Mouse (Mus musculus) forebrain, embryonic 11.5 days (tissue): Measurements from ENCODE around the gene Olfr1006. TPM values are rescaled to one million over a fixed set of nuclear protein-coding genes. Genes with fewer than 3 reads are reported as not detected.
"Not testable (repeated sequence)": the region's sequence is repeated elsewhere in the genome, so short reads cannot be mapped to it uniquely, and the experiment has no call there.

Experiments
- ATAC-seq: fragments of 200-750 bp; cut with Nextera tagmentation; replicated peaks from 2 replicates; pipeline ENCODE4 v1.8.0; 2017; ENCODE audit warnings: moderate TSS enrichment; ENCODE audit not compliant: low FRiP score
- DNase-seq: peaks from one replicate; pipeline ENCODE4 v3.0.0-alpha.2; 2017; ENCODE audit warnings: low spot score
- H3K27ac ChIP-seq: fragments of 300-500 bp; sonication (generic); 2 replicates; pipeline ENCODE4 v1.5.1; 2014; ENCODE audit warnings: low read depth, low read length
- H3K27me3 ChIP-seq: fragments of 300-500 bp; sonication (generic); 2 replicates; pipeline ENCODE4 v1.6.1; 2014; ENCODE audit warnings: mild to moderate bottlenecking, low read length, mixed read lengths; ENCODE audit not compliant: control insufficient read depth, insufficient read depth
- H3K36me3 ChIP-seq: fragments of 300-500 bp; sonication (generic); 2 replicates; pipeline ENCODE4 v1.6.1; 2014; ENCODE audit warnings: mild to moderate bottlenecking, low read length, moderate library complexity, mixed read lengths; ENCODE audit not compliant: control insufficient read depth, insufficient read depth
- H3K4me1 ChIP-seq: fragments of 300-500 bp; sonication (generic); replicated peaks from 2 replicates; pipeline ENCODE4 v1.6.1; 2014; ENCODE audit warnings: low read length, mixed read lengths; ENCODE audit not compliant: control insufficient read depth, insufficient read depth
- H3K4me2 ChIP-seq: fragments of 300-500 bp; sonication (generic); 2 replicates; pipeline ENCODE4 v1.6.1; 2014; ENCODE audit warnings: low read depth, mild to moderate bottlenecking, low read length, moderate library complexity, mixed read lengths; ENCODE audit not compliant: severe bottlenecking
- H3K4me3 ChIP-seq: fragments of 300-500 bp; sonication (generic); 2 replicates; pipeline ENCODE4 v1.5.1; 2014; ENCODE audit warnings: low read depth, low read length
- H3K9ac ChIP-seq: fragments of 300-500 bp; sonication (generic); 2 replicates; pipeline ENCODE4 v1.6.1; 2014; ENCODE audit warnings: low read length
- H3K9me3 ChIP-seq: fragments of 300-500 bp; sonication (generic); 2 replicates; pipeline ENCODE4 v1.6.1; 2016; ENCODE audit warnings: low read length, mixed read lengths; ENCODE audit not compliant: control insufficient read depth
- WGBS: fragments of 180-500 bp; shearing (Covaris S2); extraction: QIAGEN DNeasy Blood & Tissue Kit; methylation state at CpG from one replicate; pipeline ENCODE4 v1.1.7; 2014; 5-methylcytosine and 5-hydroxymethylcytosine counted together
- polyA plus RNA-seq: library from polyadenylated mRNA; unstranded; fragments of >200 nt; fragmentation: Nextera tagmentation; extraction: Ambion mirVana; gene quantifications from 2 replicates; pipeline ENCODE4 v1.2.1, GENCODE M21; 2014

Olfr1006 gene
- not detected in 2 replicates for polyA plus RNA-seq

DNA sequence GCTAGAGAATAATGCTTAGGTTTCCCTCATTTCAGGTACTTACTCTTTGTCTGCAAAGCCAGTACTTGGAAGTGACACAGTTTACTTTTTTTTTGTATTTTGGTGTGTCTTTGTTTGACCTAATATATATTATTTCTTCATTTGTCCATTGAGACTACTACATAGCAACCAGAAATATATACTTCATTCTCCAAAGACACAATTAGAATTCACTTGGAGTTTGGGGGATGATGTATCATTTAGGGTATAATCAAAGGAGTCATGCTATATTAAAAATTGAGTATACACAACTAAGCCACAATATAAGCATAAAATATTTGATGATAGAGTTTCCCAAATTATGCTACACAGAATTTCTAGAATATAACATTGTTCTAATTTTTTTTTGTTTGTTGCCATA is at the start of gene Olfr1006:
TSS of gene Olfr1006 (minus strand) at position 101 of the 400 bp plus-strand sequence.
- no peak for DNase-seq
- no peak for ATAC-seq

DNA sequence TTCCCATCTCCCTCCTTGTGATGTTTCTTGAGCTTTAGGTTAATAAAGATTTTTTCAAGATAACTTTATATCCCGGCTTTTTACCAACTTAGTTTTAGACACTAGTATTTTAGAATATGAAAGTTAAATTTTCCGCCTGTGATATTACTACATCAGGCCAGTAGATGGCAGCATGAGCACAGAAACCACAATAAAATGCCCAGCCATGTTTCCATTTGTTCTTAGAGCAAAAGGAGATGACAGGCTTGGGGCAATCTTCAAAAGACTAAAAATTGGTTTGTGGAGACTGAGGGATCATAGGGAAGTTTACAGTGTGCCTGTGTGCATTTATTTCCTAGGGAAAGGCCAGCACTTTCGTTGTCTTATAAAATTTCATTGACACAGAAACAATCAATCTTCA is 47.2 kb upstream of the Olfr1006 start:
- 24% methylated on average over 3 of the region's 3 CpGs for WGBS
- ATAC-seq (peak; percentile 69; the same call in 1 of the 2 replicates), DNase-seq (no peak)
- no peak overlapping the region for H3K27ac ChIP-seq
- no peak overlapping the region for H3K9ac ChIP-seq
- no peaks in the 10 kb centered on the region for H3K27me3 ChIP-seq
- no peaks in the 10 kb centered on the region for H3K36me3 ChIP-seq
- H3K4me2 ChIP-seq, result no peak overlapping the region
- H3K9me3 ChIP-seq, result no peaks in the 10 kb centered on the region
- H3K4me3 ChIP-seq, result no peak overlapping the region
- H3K4me1 ChIP-seq, result no peaks in the 10 kb centered on the region

More for the DNA sequence above, at the start of gene Olfr1006:
- no peak within 1 kb of the TSS for H3K9ac ChIP-seq
- H3K4me1 ChIP-seq, result no peaks in the 10 kb centered on the region
- H3K27ac ChIP-seq, result no peak within 1 kb of the TSS
- no peaks in the 10 kb centered on the region for H3K36me3 ChIP-seq
- H3K4me3 ChIP-seq, result no peak within 1 kb of the TSS
- H3K9me3 ChIP-seq, result no peaks in the 10 kb centered on the region
- H3K4me2 ChIP-seq, result no peak within 1 kb of the TSS
- H3K27me3 ChIP-seq, result no peaks in the 10 kb centered on the region

DNA sequence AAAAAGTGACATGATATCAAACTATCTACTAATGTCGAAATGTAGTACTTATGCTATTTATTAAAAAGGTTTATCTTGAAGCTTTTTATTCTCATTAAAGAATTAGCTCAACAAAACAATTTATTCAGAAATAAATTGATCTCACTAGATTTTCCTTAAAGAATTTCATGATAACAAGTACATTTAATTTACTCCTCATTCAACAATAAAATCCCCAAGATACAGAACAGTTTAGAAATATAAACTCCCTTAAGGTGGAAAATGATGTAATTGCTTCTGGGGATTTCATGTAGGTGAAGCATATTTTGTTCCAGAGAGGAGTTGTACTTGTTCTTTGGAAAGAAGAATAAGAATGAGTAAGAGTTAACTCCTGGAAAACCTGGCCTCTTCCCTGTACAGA is 36.6 kb upstream of the Olfr1006 start, which contains the start of gene Olfr1009:
TSS of gene Olfr1009 (plus strand) at position 301 of the 400 bp plus-strand sequence.
- DNase-seq, result no peak
- no peaks in the 10 kb centered on the region for H3K9me3 ChIP-seq
- no peak within 1 kb of the TSS for H3K4me3 ChIP-seq
- no peaks in the 10 kb centered on the region for H3K36me3 ChIP-seq
- no peak within 1 kb of the TSS for H3K4me2 ChIP-seq
- H3K4me1 ChIP-seq, result no peaks in the 10 kb centered on the region
- no peak for ATAC-seq
- H3K9ac ChIP-seq, result no peak within 1 kb of the TSS
- WGBS, result 85% methylated on average over 1 of the region's 1 CpGs
- no peak within 1 kb of the TSS for H3K27ac ChIP-seq
- no peaks in the 10 kb centered on the region for H3K27me3 ChIP-seq

- Histone ChIP-seq H3K4me2 (no peak overlapping the region), H3K4me3 (no peak overlapping the region), H3K27me3 (no peaks in the 10 kb centered on the region), H3K27ac (no peak overlapping the region), H3K9ac (no peak overlapping the region), H3K36me3 (no peaks in the 10 kb centered on the region), H3K4me1 (no peaks in the 10 kb centered on the region), H3K9me3 (no peaks in the 10 kb centered on the region)
- WGBS, result 31% methylated on average over 1 of the region's 1 CpGs
- no peak for ATAC-seq
- no peak for DNase-seq
Measured at GRCm38 (mm10) chr2:85711159-85711558, 32.6 kb upstream of the Olfr1006 start.

- DNase-seq, H3K9ac ChIP-seq, H3K4me1 ChIP-seq, H3K9me3 ChIP-seq, H3K36me3 ChIP-seq, H3K27me3 ChIP-seq, ATAC-seq, H3K4me2 ChIP-seq, H3K27ac ChIP-seq, H3K4me3 ChIP-seq: not testable (repeated sequence)
- 80% methylated on average over 2 of the region's 2 CpGs for WGBS
Measured at GRCm38 (mm10) chr2:85710680-85711079, 32.1 kb upstream of the Olfr1006 start.

GRCm38 (mm10) chr2:85689131-85689530 is 10.6 kb upstream of the Olfr1006 start, which contains the start of gene Olfr1008:
TSS of gene Olfr1008 (plus strand) at chr2:85689431.
- no peak for DNase-seq
- Histone ChIP-seq H3K27me3 (no peaks in the 10 kb centered on the region), H3K4me2 (no peak within 1 kb of the TSS), H3K36me3 (no peaks in the 10 kb centered on the region), H3K4me3 (no peak within 1 kb of the TSS), H3K4me1 (no peaks in the 10 kb centered on the region), H3K9me3 (no peaks in the 10 kb centered on the region), H3K27ac (no peak within 1 kb of the TSS), H3K9ac (no peak within 1 kb of the TSS)
- no peak for ATAC-seq

- H3K36me3 ChIP-seq, H3K4me2 ChIP-seq, DNase-seq, H3K27ac ChIP-seq, H3K27me3 ChIP-seq, H3K9me3 ChIP-seq, H3K4me3 ChIP-seq, ATAC-seq, H3K4me1 ChIP-seq, H3K9ac ChIP-seq: not testable (repeated sequence)
Measured at GRCm38 (mm10) chr2:85664355-85664754, 14.2 kb downstream of the Olfr1006 start, which contains the start of gene Olfr154. TSS of gene Olfr154 (minus strand) at chr2:85664455.

GRCm38 (mm10) chr2:85650604-85651003 is 28.0 kb downstream of the Olfr1006 start, which contains the start of gene Olfr1002:
TSS of gene Olfr1002 (minus strand) at chr2:85650704.
- no peaks in the 10 kb centered on the region for H3K27me3 ChIP-seq
- 80% methylated on average over 1 of the region's 1 CpGs for WGBS
- H3K4me3 ChIP-seq, result no peak within 1 kb of the TSS
- no peak within 1 kb of the TSS for H3K9ac ChIP-seq
- H3K9me3 ChIP-seq, result no peaks in the 10 kb centered on the region
- H3K27ac ChIP-seq, result no peak within 1 kb of the TSS
- DNase-seq (no peak), ATAC-seq (no peak)
- H3K36me3 ChIP-seq, result no peaks in the 10 kb centered on the region
- H3K4me1 ChIP-seq, result no peaks in the 10 kb centered on the region
- no peak within 1 kb of the TSS for H3K4me2 ChIP-seq
